Mouse (Mus musculus): ENCODE results near the gene Vmn1r31. TPM values are rescaled to one million over a fixed set of nuclear protein-coding genes. Genes with fewer than 3 reads are reported as not detected.

The Vmn1r31 gene
- not detected in 2 replicates for polyA plus RNA-seq (2021; fragmentation: Nextera tagmentation)
- long read RNA-seq, experiment 1 = 0 reads
- long read RNA-seq, experiment 2 = 0 reads

GRCm38 (mm10) chr6:58475230-58475629, at the start of gene Vmn1r31:
Gene Vmn1r31, minus strand, starts transcription at chr6:58475330.

GRCm38 (mm10) chr6:58443285-58443684, 31.8 kb downstream of the Vmn1r31 start, which contains the start of gene Vmn1r30:
Gene Vmn1r30, minus strand, starts transcription at chr6:58443385.

Other genes with a start within 250 kb of the Vmn1r31 start
- gene Vmn1r28, start 213.3 kb downstream of the Vmn1r31 start, polyA plus RNA-seq (2021; fragmentation: Nextera tagmentation) = not detected in 2 replicates
- gene Vmn1r29, start 173.8 kb downstream of the Vmn1r31 start, polyA plus RNA-seq (2021; fragmentation: Nextera tagmentation) = not detected in 2 replicates
- not detected in 2 replicates for gene Vmn1r30, start 31.9 kb downstream of the Vmn1r31 start, polyA plus RNA-seq (2021; fragmentation: Nextera tagmentation)
- gene Abcg2, start 109.2 kb upstream of the Vmn1r31 start, polyA plus RNA-seq (2021; fragmentation: Nextera tagmentation) = 16.2 and 17.5 TPM in 2 replicates